Mouse (Mus musculus): ENCODE data around the gene Diexf. TPM values are rescaled to one million over a fixed set of nuclear protein-coding genes. Genes with fewer than 3 reads are reported as not detected.

Gene Diexf
- polyA plus RNA-seq, 1 experiment from 2014 or later, result 9.6 TPM

GRCm38 (mm10) chr1:193089211-193089610 lies 40.9 kb downstream of the Diexf start:
- Histone ChIP-seq H3K36me3 (ENCODE audit: control insufficient read depth, insufficient read depth, low read length) (no peaks in the 10 kb centered on the region), H3K4me3 (ENCODE audit: low read depth, low read length) (no peak overlapping the region), H3K27ac (replicated peaks; ENCODE audit: low read depth, low read length) (no peak overlapping the region), H3K4me1 (ENCODE audit: control insufficient read depth, insufficient read depth, low read length) (no peaks in the 10 kb centered on the region), H3K27me3 (replicated peaks; ENCODE audit: control insufficient read depth, insufficient read depth, low read length) (no peaks in the 10 kb centered on the region), H3K4me2 (ENCODE audit: low read depth, low read length) (no peak overlapping the region), H3K9me3 (ENCODE audit: control insufficient read depth, low read length) (no peaks in the 10 kb centered on the region), H3K9ac (ENCODE audit: low read depth, low read length) (no peak overlapping the region)
- DNase-seq (ENCODE audit: low spot score) (no peak), ATAC-seq (ENCODE audit: low read depth) (no peak)
- 91% methylated on average over 6 of the region's 6 CpGs for WGBS

- H3K4me3 ChIP-seq (ENCODE audit: low read depth, low read length), result no peak overlapping the region
- H3K9ac ChIP-seq (ENCODE audit: low read depth, low read length), result no peak overlapping the region
- ATAC-seq (ENCODE audit: low read depth) (peak; percentile 67), DNase-seq (ENCODE audit: low spot score) (peak; percentile 71)
- H3K27me3 ChIP-seq (replicated peaks; ENCODE audit: control insufficient read depth, insufficient read depth, low read length), result no peaks in the 10 kb centered on the region
- H3K36me3 ChIP-seq (ENCODE audit: control insufficient read depth, insufficient read depth, low read length), result no peaks in the 10 kb centered on the region
- H3K9me3 ChIP-seq (ENCODE audit: control insufficient read depth, low read length), result no peaks in the 10 kb centered on the region
- no peak overlapping the region for H3K4me2 ChIP-seq (ENCODE audit: low read depth, low read length)
- H3K4me1 ChIP-seq (ENCODE audit: control insufficient read depth, insufficient read depth, low read length), result peaks cover 10% of the 10 kb centered on the region; the same call in 1 of the 2 replicates
- WGBS, result 41% methylated on average over 9 of the region's 9 CpGs
- no peak overlapping the region for H3K27ac ChIP-seq (replicated peaks; ENCODE audit: low read depth, low read length)
These were observed 43.1 kb downstream of the Diexf start for GRCm38 (mm10) chr1:193086842-193087476.

GRCm38 (mm10) chr1:193086111-193086841 lies 43.8 kb downstream of the Diexf start:
- Histone ChIP-seq H3K4me2 (ENCODE audit: low read depth, low read length) (no peak overlapping the region), H3K9ac (ENCODE audit: low read depth, low read length) (no peak overlapping the region), H3K9me3 (ENCODE audit: control insufficient read depth, low read length) (no peaks in the 10 kb centered on the region), H3K4me1 (ENCODE audit: control insufficient read depth, insufficient read depth, low read length) (peaks cover 10% of the 10 kb centered on the region; the same call in 1 of the 2 replicates), H3K36me3 (ENCODE audit: control insufficient read depth, insufficient read depth, low read length) (no peaks in the 10 kb centered on the region), H3K27me3 (replicated peaks; ENCODE audit: control insufficient read depth, insufficient read depth, low read length) (no peaks in the 10 kb centered on the region), H3K27ac (replicated peaks; ENCODE audit: low read depth, low read length) (no peak overlapping the region), H3K4me3 (ENCODE audit: low read depth, low read length) (no peak overlapping the region)
- no peak for DNase-seq (ENCODE audit: low spot score)
- WGBS, result 61% methylated on average over 4 of the region's 4 CpGs
- ATAC-seq (ENCODE audit: low read depth), result no peak

GRCm38 (mm10) chr1:193085541-193086020 lies 44.5 kb downstream of the Diexf start:
- H3K27me3 ChIP-seq (replicated peaks; ENCODE audit: control insufficient read depth, insufficient read depth, low read length), result no peaks in the 10 kb centered on the region
- no peak overlapping the region for H3K4me2 ChIP-seq (ENCODE audit: low read depth, low read length)
- H3K36me3 ChIP-seq (ENCODE audit: control insufficient read depth, insufficient read depth, low read length), result no peaks in the 10 kb centered on the region
- DNase-seq (ENCODE audit: low spot score) (no peak), ATAC-seq (ENCODE audit: low read depth) (no peak)
- H3K4me1 ChIP-seq (ENCODE audit: control insufficient read depth, insufficient read depth, low read length), result peaks cover 10% of the 10 kb centered on the region; the same call in 1 of the 2 replicates
- no peak overlapping the region for H3K4me3 ChIP-seq (ENCODE audit: low read depth, low read length)
- no peaks in the 10 kb centered on the region for H3K9me3 ChIP-seq (ENCODE audit: control insufficient read depth, low read length)
- WGBS, result 63% methylated on average over 5 of the region's 5 CpGs
- no peak overlapping the region for H3K9ac ChIP-seq (ENCODE audit: low read depth, low read length)
- H3K27ac ChIP-seq (replicated peaks; ENCODE audit: low read depth, low read length), result no peak overlapping the region

GRCm38 (mm10) chr1:193084016-193084415 lies 46.1 kb downstream of the Diexf start:
- H3K4me2 ChIP-seq (ENCODE audit: low read depth, low read length), result no peak overlapping the region
- no peaks in the 10 kb centered on the region for H3K36me3 ChIP-seq (ENCODE audit: control insufficient read depth, insufficient read depth, low read length)
- H3K27me3 ChIP-seq (replicated peaks; ENCODE audit: control insufficient read depth, insufficient read depth, low read length), result no peaks in the 10 kb centered on the region
- peaks cover 10% of the 10 kb centered on the region; the same call in 1 of the 2 replicates for H3K4me1 ChIP-seq (ENCODE audit: control insufficient read depth, insufficient read depth, low read length)
- no peak overlapping the region for H3K4me3 ChIP-seq (ENCODE audit: low read depth, low read length)
- H3K9ac ChIP-seq (ENCODE audit: low read depth, low read length), result no peak overlapping the region
- no peak for DNase-seq (ENCODE audit: low spot score)
- 100% methylated on average over 1 of the region's 1 CpGs for WGBS
- H3K9me3 ChIP-seq (ENCODE audit: control insufficient read depth, low read length), result no peaks in the 10 kb centered on the region
- ATAC-seq (ENCODE audit: low read depth), result no peak
- H3K27ac ChIP-seq (replicated peaks; ENCODE audit: low read depth, low read length), result no peak overlapping the region

- ATAC-seq (ENCODE audit: low read depth) (no peak), DNase-seq (ENCODE audit: low spot score) (no peak)
- no peak overlapping the region for H3K4me2 ChIP-seq (ENCODE audit: low read depth, low read length)
- H3K36me3 ChIP-seq (ENCODE audit: control insufficient read depth, insufficient read depth, low read length), result no peaks in the 10 kb centered on the region
- H3K27ac ChIP-seq (replicated peaks; ENCODE audit: low read depth, low read length), result no peak overlapping the region
- peaks cover 10% of the 10 kb centered on the region; the same call in 1 of the 2 replicates for H3K4me1 ChIP-seq (ENCODE audit: control insufficient read depth, insufficient read depth, low read length)
- WGBS, result 48% methylated on average over 7 of the region's 7 CpGs
- H3K9me3 ChIP-seq (ENCODE audit: control insufficient read depth, low read length), result no peaks in the 10 kb centered on the region
- no peak overlapping the region for H3K9ac ChIP-seq (ENCODE audit: low read depth, low read length)
- no peaks in the 10 kb centered on the region for H3K27me3 ChIP-seq (replicated peaks; ENCODE audit: control insufficient read depth, insufficient read depth, low read length)
- H3K4me3 ChIP-seq (ENCODE audit: low read depth, low read length), result no peak overlapping the region
These were observed 47.0 kb downstream of the Diexf start for GRCm38 (mm10) chr1:193083051-193083450.

- H3K27ac ChIP-seq (replicated peaks; ENCODE audit: low read depth, low read length), result no peak overlapping the region
- no peak; the same call in 1 of the 2 replicates for ATAC-seq (ENCODE audit: low read depth)
- WGBS, result 39% methylated on average over 10 of the region's 10 CpGs
- peak; percentile 61 for DNase-seq (ENCODE audit: low spot score)
- H3K27me3 ChIP-seq (replicated peaks; ENCODE audit: control insufficient read depth, insufficient read depth, low read length), result no peaks in the 10 kb centered on the region
- no peak overlapping the region for H3K4me2 ChIP-seq (ENCODE audit: low read depth, low read length)
- H3K4me3 ChIP-seq (ENCODE audit: low read depth, low read length), result no peak overlapping the region
- no peak overlapping the region for H3K9ac ChIP-seq (ENCODE audit: low read depth, low read length)
- H3K36me3 ChIP-seq (ENCODE audit: control insufficient read depth, insufficient read depth, low read length), result no peaks in the 10 kb centered on the region
- H3K9me3 ChIP-seq (ENCODE audit: control insufficient read depth, low read length), result no peaks in the 10 kb centered on the region
- peaks cover 10% of the 10 kb centered on the region; the same call in 1 of the 2 replicates for H3K4me1 ChIP-seq (ENCODE audit: control insufficient read depth, insufficient read depth, low read length)
These were observed 47.7 kb downstream of the Diexf start for GRCm38 (mm10) chr1:193082311-193082921.

- H3K4me1 ChIP-seq (ENCODE audit: control insufficient read depth, insufficient read depth, low read length), result no peaks in the 10 kb centered on the region
- no peak for ATAC-seq (ENCODE audit: low read depth)
- H3K9ac ChIP-seq (ENCODE audit: low read depth, low read length), result no peak overlapping the region
- no peak overlapping the region for H3K4me2 ChIP-seq (ENCODE audit: low read depth, low read length)
- 85% methylated on average over 3 of the region's 3 CpGs for WGBS
- no peaks in the 10 kb centered on the region for H3K27me3 ChIP-seq (replicated peaks; ENCODE audit: control insufficient read depth, insufficient read depth, low read length)
- H3K36me3 ChIP-seq (ENCODE audit: control insufficient read depth, insufficient read depth, low read length), result no peaks in the 10 kb centered on the region
- H3K27ac ChIP-seq (replicated peaks; ENCODE audit: low read depth, low read length), result no peak overlapping the region
- no peak for DNase-seq (ENCODE audit: low spot score)
- H3K4me3 ChIP-seq (ENCODE audit: low read depth, low read length), result no peak overlapping the region
- no peaks in the 10 kb centered on the region for H3K9me3 ChIP-seq (ENCODE audit: control insufficient read depth, low read length)
These were observed 67.5 kb downstream of the Diexf start for GRCm38 (mm10) chr1:193062618-193063017.
